Mouse (Mus musculus) right cerebral cortex, postnatal 14 days (tissue): Measurements from ENCODE around the gene Atpaf1.

Experiments
- DNase-seq: peaks from one replicate; pipeline ENCODE4 v3.0.0; 2022

Gene Atpaf1

DNA sequence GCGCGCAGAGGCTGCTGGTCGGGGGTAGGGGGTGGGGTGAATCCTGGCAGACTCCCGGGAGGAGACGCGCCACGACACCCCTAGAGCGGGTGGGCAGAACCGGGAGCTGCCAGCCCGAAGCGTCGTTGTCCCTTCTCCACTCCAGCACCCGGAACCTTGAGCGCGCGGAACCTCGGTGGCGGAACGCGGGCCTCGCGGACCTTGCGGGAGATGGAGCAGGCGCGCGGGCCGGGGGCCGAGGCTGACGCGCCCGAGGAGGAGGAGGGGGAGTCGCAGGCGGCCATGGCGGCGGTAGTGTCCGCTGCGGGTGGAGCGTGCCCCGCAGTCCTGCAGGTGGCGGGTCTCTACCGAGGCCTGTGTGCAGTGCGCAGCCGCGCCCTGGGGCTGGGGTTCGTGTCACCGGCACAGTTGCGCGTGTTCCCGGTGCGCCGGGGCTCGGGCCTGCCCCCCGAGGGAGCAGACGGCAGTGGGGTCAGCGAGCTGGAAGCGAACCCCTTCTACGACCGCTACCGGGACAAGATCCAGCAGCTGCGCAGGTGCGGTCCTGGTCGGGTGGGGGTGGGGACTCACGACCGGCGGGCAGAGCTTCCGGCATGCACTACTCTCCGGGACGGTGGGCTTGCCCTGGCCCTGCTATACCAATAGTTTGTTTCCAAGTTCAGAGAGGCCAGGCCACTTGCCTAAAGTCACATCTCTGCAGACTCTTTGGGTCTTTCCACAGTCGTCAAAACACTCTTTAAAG, at the start of gene Atpaf1:
TSS of gene Atpaf1 (plus strand) at position 44 of the 742 bp plus-strand sequence.
- DNase-seq = peak; percentile 84

DNA sequence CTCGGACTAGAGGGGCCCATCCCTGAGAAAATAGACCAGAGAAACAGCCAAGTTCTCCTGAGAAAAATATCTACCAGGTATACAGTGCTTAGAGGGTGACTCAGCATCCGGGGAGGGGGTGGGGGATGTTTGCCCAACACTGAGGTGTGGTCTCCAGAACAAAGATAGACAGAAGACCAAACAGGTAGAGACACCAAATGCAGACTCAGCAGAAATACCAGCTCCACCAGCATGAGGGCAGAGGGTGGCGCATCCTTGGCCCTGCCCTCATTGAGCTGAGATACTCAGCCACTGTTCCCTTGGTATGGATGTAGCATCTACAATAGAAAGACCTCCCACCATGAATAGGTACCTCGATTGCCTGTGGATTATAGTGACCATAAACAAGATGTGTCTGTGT, 49.7 kb upstream of the Atpaf1 start:
- no peak for DNase-seq

GRCm38 (mm10) chr4:115737551-115738041, 47.0 kb upstream of the Atpaf1 start, which contains the start of gene Efcab14:
Gene Efcab14, plus strand, starts transcription at chr4:115737744.
- DNase-seq = peak; percentile 98

GRCm38 (mm10) chr4:115738481-115738985, 46.1 kb upstream of the Atpaf1 start:
- no peak for DNase-seq

DNA sequence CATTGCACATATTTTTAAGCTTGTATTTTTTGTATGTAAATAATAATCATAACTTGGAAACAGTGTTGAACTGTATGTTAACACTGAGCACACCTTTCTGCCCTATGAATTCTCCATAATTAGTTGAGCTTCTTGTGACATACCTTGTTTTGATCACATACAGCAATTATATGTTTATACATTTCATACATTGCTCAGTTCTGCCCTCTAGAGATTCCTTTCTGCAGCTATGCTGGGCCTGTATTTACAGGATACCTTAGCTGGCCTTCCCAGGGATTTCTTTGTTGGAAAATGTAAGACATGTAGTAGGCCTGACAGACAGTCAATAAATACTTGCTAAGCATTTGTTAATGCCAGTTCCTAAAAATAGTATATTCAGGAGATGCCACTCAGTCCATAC, 42.0 kb upstream of the Atpaf1 start:
- no peak for DNase-seq

DNA sequence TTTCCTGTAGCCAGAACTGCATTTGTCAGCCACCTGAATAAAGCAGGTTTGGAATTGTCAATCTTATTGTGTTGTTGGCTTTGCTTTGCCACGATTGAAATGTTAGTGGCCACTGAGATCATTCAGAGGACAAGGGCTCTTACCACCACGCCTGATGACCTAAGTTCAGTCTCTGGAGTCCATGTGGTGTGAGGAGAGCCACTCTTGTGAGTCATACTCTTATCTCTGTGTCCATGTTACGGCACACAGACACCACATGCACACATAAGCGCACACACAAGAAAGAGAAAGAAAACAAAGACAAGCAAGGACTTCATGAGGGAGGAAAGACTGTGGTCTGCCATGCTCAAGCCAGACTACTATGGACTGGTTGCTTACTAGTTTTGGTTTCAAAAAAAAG, 41.5 kb upstream of the Atpaf1 start:
- no peak for DNase-seq

DNA sequence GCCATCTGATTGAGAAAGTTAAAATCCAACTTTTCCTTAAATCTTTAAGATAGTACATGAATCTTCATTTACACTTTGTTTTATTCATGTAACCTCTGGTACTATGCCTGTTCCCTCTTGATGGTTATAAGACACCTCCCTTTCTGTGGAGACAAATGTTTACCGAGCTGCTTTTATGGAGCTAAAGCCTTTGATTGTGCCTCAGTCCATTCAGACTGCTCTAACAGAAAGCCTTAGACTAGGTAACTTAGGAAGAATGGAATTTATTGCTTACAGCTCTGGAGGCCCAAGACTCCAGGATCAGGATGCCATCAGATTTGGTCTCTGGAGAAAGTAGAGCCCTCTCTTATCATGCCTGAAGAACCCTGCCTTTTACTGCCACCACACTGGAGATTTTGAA, 36.4 kb upstream of the Atpaf1 start:
- DNase-seq = no peak

GRCm38 (mm10) chr4:115749336-115749735, 35.3 kb upstream of the Atpaf1 start:
- no peak for DNase-seq

- no peak for DNase-seq
Observed at GRCm38 (mm10) chr4:115754101-115754500, 30.5 kb upstream of the Atpaf1 start.

DNA sequence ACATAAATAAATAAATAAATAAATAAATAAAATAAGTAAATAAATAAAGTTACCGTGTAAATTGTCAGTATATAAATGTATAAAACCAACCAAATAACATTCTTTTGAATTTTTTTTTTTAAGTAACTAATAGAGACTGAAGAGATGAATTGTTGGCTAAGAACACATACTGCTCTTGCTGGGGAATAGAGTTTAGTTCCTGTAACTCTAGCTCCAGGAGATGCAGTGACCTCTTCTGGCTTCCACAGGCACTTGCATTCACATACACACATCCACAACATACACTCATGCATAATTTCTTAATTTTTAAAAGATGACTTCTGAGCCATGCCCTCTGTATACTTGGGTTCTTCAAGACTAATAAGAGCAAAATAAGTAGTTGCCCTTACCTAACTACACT, 29.8 kb upstream of the Atpaf1 start:
- no peak for DNase-seq

- peak; percentile 20 for DNase-seq
Observed at GRCm38 (mm10) chr4:115761206-115761605, 23.4 kb upstream of the Atpaf1 start.

DNA sequence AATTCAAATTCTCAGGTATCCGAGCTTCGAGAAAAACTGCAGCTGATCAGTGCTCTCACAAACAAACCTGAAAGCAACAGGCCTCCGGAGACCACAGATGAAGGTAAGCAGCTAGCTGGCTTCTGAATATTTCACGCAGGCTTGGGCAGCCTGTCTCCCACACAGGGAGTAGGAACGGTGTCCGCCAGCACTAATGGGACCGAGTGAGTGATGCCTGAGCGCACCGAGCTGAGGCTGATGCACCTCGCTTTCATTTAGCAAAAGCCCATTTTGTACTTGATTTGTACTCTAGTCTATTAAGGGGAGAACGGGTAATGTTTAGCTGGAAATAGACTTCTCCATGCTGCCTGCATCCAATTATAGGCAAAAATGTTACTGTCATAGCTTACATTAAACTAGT, 20.0 kb upstream of the Atpaf1 start:
- no peak for DNase-seq

GRCm38 (mm10) chr4:115767647-115768467, 16.8 kb upstream of the Atpaf1 start:
- DNase-seq = no peak

GRCm38 (mm10) chr4:115775056-115775455, 9.6 kb upstream of the Atpaf1 start:
- DNase-seq = no peak

DNA sequence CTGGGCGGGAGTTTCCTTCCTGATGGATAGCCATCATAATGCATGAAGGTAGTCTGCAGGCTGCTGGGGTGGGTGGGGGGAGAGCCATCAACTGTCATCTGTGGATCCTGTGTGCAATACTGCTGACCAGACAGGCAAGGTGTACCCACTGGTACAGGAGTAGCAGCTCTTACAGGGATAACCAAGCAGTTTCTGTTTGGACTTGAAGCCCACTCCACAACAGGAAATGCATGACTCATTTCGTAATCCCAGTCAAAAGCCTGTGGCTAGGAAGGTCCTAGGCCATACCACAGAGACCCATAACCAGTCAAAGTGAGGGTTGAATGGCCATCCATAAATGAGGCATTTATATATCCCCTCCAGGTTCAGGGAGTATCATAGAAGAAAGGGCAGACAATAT, 7.0 kb upstream of the Atpaf1 start:
- DNase-seq = no peak

DNA sequence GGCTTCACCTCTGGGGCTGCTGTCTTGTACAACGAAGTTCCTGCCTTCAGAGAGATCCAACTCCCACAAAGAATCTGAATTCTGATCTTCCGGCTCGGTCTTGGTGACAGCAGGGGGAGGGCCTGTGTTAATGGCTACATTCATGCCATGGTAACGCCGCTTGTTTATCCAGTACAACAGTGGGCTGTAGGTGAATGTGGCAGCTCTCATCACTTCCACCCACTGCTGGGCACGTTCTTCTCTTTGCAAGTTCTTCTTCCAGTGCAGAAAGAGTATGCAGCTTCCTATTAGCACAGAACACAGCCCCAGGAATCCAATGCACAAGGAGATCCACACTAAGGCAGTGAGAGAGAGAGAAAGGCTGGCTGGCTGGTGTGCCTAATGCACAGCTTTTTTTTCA, 4.3 kb upstream of the Atpaf1 start:
- DNase-seq = no peak

DNA sequence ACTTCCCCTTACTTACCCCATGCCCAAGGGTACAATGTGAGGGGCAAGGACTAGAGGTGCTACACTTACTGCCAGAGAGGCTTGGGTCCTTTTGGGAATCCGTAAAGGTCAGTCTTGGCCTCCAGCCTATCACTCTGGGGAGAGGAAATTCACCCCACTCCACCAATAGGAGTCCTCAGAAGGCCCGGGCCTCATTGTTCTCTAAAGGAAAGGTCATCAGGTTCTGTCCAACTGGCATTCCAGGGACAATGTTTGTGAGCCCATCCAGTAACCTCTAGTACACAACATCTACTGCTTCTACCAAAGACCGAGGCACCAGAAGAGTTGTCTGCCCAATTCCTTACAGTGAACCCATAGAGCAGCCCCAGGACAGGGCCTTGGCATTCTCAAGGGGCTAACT, 3.7 kb upstream of the Atpaf1 start, which contains the start of gene Tex38:
TSS of gene Tex38 (minus strand) at position 101 of the 400 bp plus-strand sequence.
- no peak for DNase-seq

GRCm38 (mm10) chr4:115782026-115782805, 2.4 kb upstream of the Atpaf1 start:
- no peak for DNase-seq

DNA sequence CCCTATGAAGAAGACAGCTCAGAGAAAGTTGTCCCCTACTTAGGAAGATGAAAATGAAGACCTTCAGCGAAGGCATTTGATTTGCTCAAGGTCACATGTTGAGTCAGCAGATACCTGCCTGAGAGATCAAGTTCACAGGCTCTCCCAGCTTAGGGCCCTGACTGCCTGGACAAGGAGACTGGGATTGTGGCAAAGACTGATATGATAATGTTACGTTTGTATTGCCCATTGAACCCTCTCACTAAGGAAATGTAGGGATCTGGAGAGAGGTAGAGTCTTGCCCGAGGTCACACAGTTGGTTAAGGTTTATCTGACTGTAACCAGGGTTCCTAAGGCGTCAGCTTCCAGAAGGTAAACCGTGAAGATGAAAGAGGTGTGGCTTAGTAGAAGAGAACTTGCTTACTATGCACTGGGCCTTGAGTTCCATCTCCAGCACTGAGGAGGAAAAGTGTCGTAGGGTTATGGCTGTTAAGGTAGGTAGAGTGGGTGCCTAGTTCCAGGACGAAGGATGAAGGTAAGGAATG, 961 bp downstream of the Atpaf1 start:
- no peak for DNase-seq

- no peak for DNase-seq
Observed at GRCm38 (mm10) chr4:115790864-115791263, 6.3 kb downstream of the Atpaf1 start.

DNA sequence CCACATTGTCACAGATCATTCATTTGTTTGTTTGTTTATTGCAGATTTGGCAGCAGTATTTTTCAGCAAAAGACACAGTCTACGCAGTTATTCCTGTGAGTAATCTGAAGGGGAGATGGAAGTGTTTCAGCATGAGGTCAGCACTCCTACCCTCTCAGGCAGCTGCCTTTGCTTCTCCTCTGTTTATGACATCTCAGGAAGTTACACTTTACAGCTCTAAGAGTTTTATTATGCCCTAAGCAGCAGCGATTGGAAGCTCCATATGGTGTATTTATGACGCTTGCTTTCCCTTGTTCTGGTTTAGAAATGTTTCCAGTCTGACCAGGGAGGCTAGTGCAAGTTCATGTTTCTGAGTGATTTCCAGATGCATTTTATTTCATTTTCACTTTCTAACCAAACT, 10.7 kb downstream of the Atpaf1 start:
- no peak for DNase-seq

GRCm38 (mm10) chr4:115799981-115800380, 15.4 kb downstream of the Atpaf1 start:
- DNase-seq = no peak

- no peak for DNase-seq
Observed at GRCm38 (mm10) chr4:115812326-115812725, 27.7 kb downstream of the Atpaf1 start.
